8 mouse cellular contexts compared by ENCODE assay signal in the genomic region with DNA sequence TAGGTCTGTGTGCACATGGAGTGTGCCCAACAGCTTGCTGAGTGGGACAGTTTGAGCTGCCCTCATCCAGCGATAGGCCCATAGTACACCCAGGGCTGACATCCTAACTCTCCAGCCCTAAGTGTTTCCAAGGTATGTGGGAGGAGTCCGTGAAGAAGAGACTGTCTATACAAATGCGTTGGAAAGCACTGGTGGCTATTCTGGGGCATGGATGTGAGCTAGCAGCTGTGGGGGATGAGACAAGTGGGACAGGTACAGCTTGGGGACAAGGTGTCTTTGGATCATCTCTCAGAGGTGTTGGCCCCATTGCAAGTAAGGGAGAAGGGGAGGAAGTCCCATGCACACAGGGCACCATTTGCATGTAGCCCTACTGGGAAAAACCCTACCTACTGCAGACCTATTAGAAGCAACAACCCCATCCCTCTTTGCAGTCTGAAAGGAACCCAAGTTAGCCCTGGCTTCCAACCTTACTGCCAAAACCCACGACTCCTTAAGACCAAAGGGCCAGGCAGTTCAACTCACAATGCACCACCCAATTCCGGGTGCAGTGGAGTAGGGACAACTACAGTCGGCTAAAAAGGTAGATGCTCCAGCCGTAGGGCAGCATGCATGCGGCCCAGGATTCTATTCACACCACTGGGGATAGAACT. TPM values are rescaled to one million over a fixed set of nuclear protein-coding genes. Genes with fewer than 3 reads are reported as not detected.
DNase-seq lines count a peak whose midpoint lies in the region; ATAC-seq lines count a peak whose summit lies in the region.

No protein-coding gene starts in this region.

- no peak for DNase-seq in heart, adult 9 months (ENCODE audit: low spot score in 2 of 2)
- DNase-seq in ZHBTc4 (ENCODE audit: low read depth, low spot score) = peak; percentile 22
- no peak for DNase-seq in gastrocnemius, postnatal 10 days
- DNase-seq in right cerebral cortex, postnatal 14 days = no peak

- 49% methylated on average over 8 of the region's 8 CpGs for WGBS in heart, embryonic 16.5 days
- WGBS in hindbrain, embryonic 13.5 days = 47% methylated on average over 8 of the region's 8 CpGs
- WGBS in midbrain, embryonic 12.5 days = 55% methylated on average over 8 of the region's 8 CpGs

- peak overlapping the region; percentile 90 for H3K4me2 ChIP-seq in heart, embryonic 16.5 days (ENCODE audit: low read depth, low read length)
- peak overlapping the region; percentile 88 for H3K4me2 ChIP-seq in hindbrain, embryonic 13.5 days
- H3K4me2 ChIP-seq in midbrain, embryonic 12.5 days (replicated peaks) = peak overlapping the region; percentile 81

- no peaks in the 10 kb centered on the region for H3K9me3 ChIP-seq in heart, embryonic 16.5 days (replicated peaks; ENCODE audit: control insufficient read depth, low read length)
- H3K9me3 ChIP-seq in hindbrain, embryonic 13.5 days = no peaks in the 10 kb centered on the region
- no peaks in the 10 kb centered on the region for H3K9me3 ChIP-seq in midbrain, embryonic 12.5 days

- H3K27me3 ChIP-seq in heart, embryonic 16.5 days (ENCODE audit: control insufficient read depth, insufficient read depth, low read length) = no peaks in the 10 kb centered on the region
- H3K27me3 ChIP-seq in hindbrain, embryonic 13.5 days = no peaks in the 10 kb centered on the region
- no peaks in the 10 kb centered on the region for H3K27me3 ChIP-seq in midbrain, embryonic 12.5 days

- H3K4me3 ChIP-seq in heart, embryonic 16.5 days (ENCODE audit: low read length) = peak overlapping the region; percentile 81
- H3K4me3 ChIP-seq in hindbrain, embryonic 13.5 days = peak overlapping the region; percentile 69
- peak overlapping the region; percentile 72 for H3K4me3 ChIP-seq in midbrain, embryonic 12.5 days

- H3K27ac ChIP-seq in heart, embryonic 16.5 days (ENCODE audit: low read length) = peak overlapping the region; percentile 37; the same call in 1 of the 2 replicates
- H3K27ac ChIP-seq in hindbrain, embryonic 13.5 days = peak overlapping the region; percentile 100
- H3K27ac ChIP-seq in midbrain, embryonic 12.5 days (replicated peaks) = peak overlapping the region; percentile 99

- peaks cover 38% of the 10 kb centered on the region for H3K36me3 ChIP-seq in heart, embryonic 16.5 days (ENCODE audit: control insufficient read depth, insufficient read depth)
- peaks cover 50% of the 10 kb centered on the region for H3K36me3 ChIP-seq in hindbrain, embryonic 13.5 days
- H3K36me3 ChIP-seq in midbrain, embryonic 12.5 days = peaks cover 50% of the 10 kb centered on the region

- H3K9ac ChIP-seq in heart, embryonic 16.5 days (ENCODE audit: low read length) = peak overlapping the region; percentile 96
- H3K9ac ChIP-seq in hindbrain, embryonic 13.5 days = peak overlapping the region; percentile 95
- peak overlapping the region; percentile 89 for H3K9ac ChIP-seq in midbrain, embryonic 12.5 days (replicated peaks)

- H3K4me1 ChIP-seq in heart, embryonic 16.5 days (ENCODE audit: control insufficient read depth, insufficient read depth, low read length) = peaks cover 25% of the 10 kb centered on the region
- H3K4me1 ChIP-seq in hindbrain, embryonic 13.5 days (replicated peaks) = peaks cover 37% of the 10 kb centered on the region
- H3K4me1 ChIP-seq in midbrain, embryonic 12.5 days = peaks cover 37% of the 10 kb centered on the region

- ATAC-seq in heart, embryonic 16.5 days (replicated peaks; ENCODE audit: extremely low read depth, insufficient read depth, low FRiP score) = no peak
- ATAC-seq in hindbrain, embryonic 13.5 days (ENCODE audit: low FRiP score) = no peak
- no peak for ATAC-seq in midbrain, embryonic 12.5 days (ENCODE audit: low FRiP score, low read depth)
- ATAC-seq in megakaryocyte-erythroid progenitor cell, adult 5-6 weeks (replicated peaks; ENCODE audit: low FRiP score, low TSS enrichment, poor library complexity, severe bottlenecking) = no peak

RNA-seq across cellular contexts. Expression of gene Mbd3, which starts 1.7 kb away (rescaled TPM):
- 136 and 155 TPM in 2 replicates for polyA plus RNA-seq in heart, embryonic 16.5 days (2015; fragmentation: Nextera tagmentation; extraction: Ambion mirVana)
- 230 TPM in 2 replicates for polyA plus RNA-seq in hindbrain, embryonic 13.5 days (2015; fragmentation: Nextera tagmentation; extraction: Ambion mirVana)
- 288 and 314 TPM in 2 replicates for polyA plus RNA-seq in midbrain, embryonic 12.5 days (2016; fragmentation: Nextera tagmentation; extraction: Ambion mirVana)
- total RNA-seq in megakaryocyte-erythroid progenitor cell, adult 5-6 weeks (2014; fragmentation: Nextera tagmentation) = 105 and 113 TPM in 2 replicates
- 80.0 and 93.8 TPM in 2 replicates for total RNA-seq in megakaryocyte-erythroid progenitor cell, adult 5-6 weeks (2017)
- 100 to 1,000 TPM; 107 to 120 TPM for total RNA-seq in gastrocnemius, postnatal 10 days (2021)

RNA-seq across cellular contexts. Expression of gene Uqcr11, which starts 9.0 kb away (rescaled TPM):
- 1,492 and 1,877 TPM in 2 replicates for polyA plus RNA-seq in heart, embryonic 16.5 days (2015; fragmentation: Nextera tagmentation; extraction: Ambion mirVana)
- polyA plus RNA-seq in hindbrain, embryonic 13.5 days (2015; fragmentation: Nextera tagmentation; extraction: Ambion mirVana) = 575 and 577 TPM in 2 replicates
- polyA plus RNA-seq in midbrain, embryonic 12.5 days (2016; fragmentation: Nextera tagmentation; extraction: Ambion mirVana) = 398 and 414 TPM in 2 replicates
- 485 and 702 TPM in 2 replicates for total RNA-seq in megakaryocyte-erythroid progenitor cell, adult 5-6 weeks (2014; fragmentation: Nextera tagmentation)
- total RNA-seq in megakaryocyte-erythroid progenitor cell, adult 5-6 weeks (2017) = 241 and 254 TPM in 2 replicates
- total RNA-seq in gastrocnemius, postnatal 10 days (2021) = 100 to 1,000 TPM; 725 to 806 TPM

RNA-seq across cellular contexts. Expression of gene Mex3d, which starts 10.2 kb away (rescaled TPM):
- polyA plus RNA-seq in heart, embryonic 16.5 days (2015; fragmentation: Nextera tagmentation; extraction: Ambion mirVana) = 2.8 TPM in 2 replicates
- 14.8 and 16.5 TPM in 2 replicates for polyA plus RNA-seq in hindbrain, embryonic 13.5 days (2015; fragmentation: Nextera tagmentation; extraction: Ambion mirVana)
- polyA plus RNA-seq in midbrain, embryonic 12.5 days (2016; fragmentation: Nextera tagmentation; extraction: Ambion mirVana) = 18.4 and 19.7 TPM in 2 replicates
- total RNA-seq in megakaryocyte-erythroid progenitor cell, adult 5-6 weeks (2014; fragmentation: Nextera tagmentation) = 8.0 and 9.1 TPM in 2 replicates
- total RNA-seq in megakaryocyte-erythroid progenitor cell, adult 5-6 weeks (2017) = 13.0 and 14.7 TPM in 2 replicates
- total RNA-seq in gastrocnemius, postnatal 10 days (2021) = 10 to 100 TPM in 1 of 2 experiments, 1 to 10 TPM in 1; 8.9 to 12.2 TPM

RNA-seq across cellular contexts. Expression of gene Tcf3, which starts 35.8 kb away (rescaled TPM):
- polyA plus RNA-seq in heart, embryonic 16.5 days (2015; fragmentation: Nextera tagmentation; extraction: Ambion mirVana) = 41.9 and 47.0 TPM in 2 replicates
- polyA plus RNA-seq in hindbrain, embryonic 13.5 days (2015; fragmentation: Nextera tagmentation; extraction: Ambion mirVana) = 60.9 and 62.5 TPM in 2 replicates
- polyA plus RNA-seq in midbrain, embryonic 12.5 days (2016; fragmentation: Nextera tagmentation; extraction: Ambion mirVana) = 185 and 191 TPM in 2 replicates
- 154 and 175 TPM in 2 replicates for total RNA-seq in megakaryocyte-erythroid progenitor cell, adult 5-6 weeks (2014; fragmentation: Nextera tagmentation)
- 57.9 and 99.8 TPM in 2 replicates for total RNA-seq in megakaryocyte-erythroid progenitor cell, adult 5-6 weeks (2017)
- total RNA-seq in gastrocnemius, postnatal 10 days (2021) = 10 to 100 TPM; 33.0 to 43.2 TPM

RNA-seq across cellular contexts. Expression of gene Plk5, which starts 41.4 kb away (rescaled TPM):
- 0.07 and 0.14 TPM in 2 replicates for polyA plus RNA-seq in heart, embryonic 16.5 days (2015; fragmentation: Nextera tagmentation; extraction: Ambion mirVana)
- polyA plus RNA-seq in hindbrain, embryonic 13.5 days (2015; fragmentation: Nextera tagmentation; extraction: Ambion mirVana) = 1.2 and 1.7 TPM in 2 replicates
- 0.31 and 0.52 TPM in 2 replicates for polyA plus RNA-seq in midbrain, embryonic 12.5 days (2016; fragmentation: Nextera tagmentation; extraction: Ambion mirVana)
- total RNA-seq in megakaryocyte-erythroid progenitor cell, adult 5-6 weeks (2014; fragmentation: Nextera tagmentation) = 0.79 TPM in 1 of 2 replicates, not detected in the other
- total RNA-seq in megakaryocyte-erythroid progenitor cell, adult 5-6 weeks (2017) = not detected in 2 replicates
- not detected for total RNA-seq in gastrocnemius, postnatal 10 days (2021)

Comparison
In these comparisons a context has a peak if more than half of its experiments do, and no peak if none do; other contexts are left out.
1. H3K27ac ChIP-seq: peak in every context shown above with its lines; median percentile 100 in hindbrain, embryonic 13.5 days; 99 in midbrain, embryonic 12.5 days; 37 in heart, embryonic 16.5 days.